Mouse (Mus musculus) neural tube, embryonic 10.5 days (tissue): Measurements from ENCODE around the gene Cdx4.
A peak's percentile ranks its signal among the peaks of the same experiment; 100 is the strongest.

Experiments
- DNase-seq: peaks from one replicate; pipeline ENCODE4 v3.0.0-alpha.2; 2017; ENCODE audit warnings: low spot score; ENCODE audit errors: extremely low spot score

Cdx4 gene

DNA sequence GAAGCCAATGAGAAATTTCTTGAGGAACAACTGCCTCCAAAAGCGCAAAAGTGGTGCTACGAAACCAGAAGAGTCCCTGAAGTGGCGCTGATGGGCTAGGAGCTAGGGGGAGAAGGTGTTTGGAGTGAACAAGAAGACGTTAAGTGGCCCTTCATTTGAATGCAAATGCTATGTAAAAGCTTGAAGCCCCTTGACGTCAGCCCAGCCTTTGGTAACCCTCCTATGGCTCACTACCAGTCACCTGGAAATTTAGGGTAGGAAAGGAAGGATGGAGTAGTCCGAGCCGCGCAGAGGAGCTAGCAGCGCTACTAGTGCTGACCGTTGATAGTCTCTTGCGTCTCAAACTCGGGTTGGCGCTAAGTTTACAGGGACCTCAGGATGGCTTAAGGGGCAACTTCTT is at the start of gene Cdx4:
TSS of gene Cdx4 (plus strand) at position 253 of the 400 bp plus-strand sequence.
- peak; percentile 12 for DNase-seq

DNA sequence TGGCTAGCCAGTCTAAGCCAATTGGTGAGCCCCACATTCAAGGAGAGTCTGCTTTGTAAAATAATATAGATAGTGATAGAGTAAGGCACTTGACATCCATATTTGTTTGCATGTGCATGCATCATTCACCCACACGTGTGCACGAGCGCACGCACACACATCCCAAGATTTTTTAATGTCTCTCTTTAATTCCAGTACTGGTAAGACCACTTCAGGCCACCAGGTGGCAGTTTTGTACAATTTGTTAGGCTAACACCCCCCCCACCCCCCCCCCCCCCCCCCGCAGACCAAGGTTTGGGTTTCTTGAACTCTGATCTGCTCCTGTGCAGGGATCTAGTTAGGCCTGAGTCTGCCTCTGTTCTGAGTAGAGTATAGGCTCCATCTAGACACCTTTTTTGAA is 46.9 kb upstream of the Cdx4 start:
- no peak for DNase-seq

DNA sequence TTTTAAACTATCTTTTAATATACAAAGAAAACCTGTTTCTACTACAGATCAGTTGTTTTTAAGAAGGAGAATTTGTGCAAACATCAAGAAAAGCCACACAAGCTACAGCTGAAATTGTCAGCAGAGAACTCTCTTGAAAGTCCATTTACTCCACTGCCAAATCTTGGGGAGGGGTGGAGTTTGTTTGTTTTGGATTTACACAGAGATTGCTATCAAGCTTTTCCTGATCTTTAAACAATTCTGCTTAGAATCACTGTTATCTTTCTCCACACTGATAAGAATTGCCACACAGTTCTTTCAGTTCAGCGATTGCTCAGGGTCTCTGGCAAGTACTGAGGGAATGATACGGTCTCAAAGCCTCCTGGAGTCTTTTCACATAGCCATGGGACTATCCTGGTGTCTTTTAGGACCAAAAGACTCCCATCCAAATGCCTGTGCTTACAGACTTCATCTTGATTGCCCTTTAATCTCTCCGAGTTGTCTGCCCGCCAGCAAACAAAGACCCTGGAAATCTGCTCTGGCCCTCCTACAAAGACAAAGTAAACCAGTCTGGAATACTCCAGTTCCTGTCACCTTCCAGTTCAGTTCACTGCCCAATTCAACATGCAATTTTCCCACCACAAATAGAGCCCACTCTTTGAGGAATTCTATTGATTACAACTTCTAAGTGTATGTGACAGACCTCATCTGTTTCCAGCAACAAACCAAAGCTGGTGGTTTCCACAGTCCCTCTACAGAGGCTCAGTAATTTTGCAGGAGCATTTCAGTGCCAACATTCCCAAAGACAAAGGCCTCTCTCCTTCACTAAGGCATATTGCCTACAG is 34.1 kb upstream of the Cdx4 start:
- DNase-seq: peak; percentile 12

DNA sequence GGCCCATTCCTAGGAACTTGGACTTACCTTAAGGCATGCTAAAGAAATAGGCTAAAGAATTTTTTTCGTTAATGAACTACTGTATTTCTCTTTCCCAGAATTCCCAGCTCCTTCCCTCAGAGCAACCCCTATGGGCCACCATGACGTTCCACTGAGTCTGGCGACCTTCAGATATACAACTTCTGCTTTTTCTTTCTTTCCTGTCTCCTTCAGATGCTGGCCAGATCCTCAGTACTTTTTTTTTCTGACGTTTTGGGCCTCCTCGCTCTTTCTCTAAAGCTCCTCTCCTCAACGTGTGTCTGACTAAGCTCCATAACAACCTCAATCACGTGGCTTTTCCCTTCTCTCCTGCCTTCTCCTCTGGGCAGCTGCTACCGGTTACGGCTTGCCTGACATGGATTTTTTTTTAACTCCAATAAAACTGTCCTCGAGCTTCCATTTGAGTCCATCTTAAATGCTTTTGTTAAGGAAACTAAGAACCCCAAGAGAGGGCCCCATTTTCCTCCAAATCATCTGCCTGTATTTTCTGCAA is 33.3 kb upstream of the Cdx4 start:
- peak; percentile 12 for DNase-seq

DNA sequence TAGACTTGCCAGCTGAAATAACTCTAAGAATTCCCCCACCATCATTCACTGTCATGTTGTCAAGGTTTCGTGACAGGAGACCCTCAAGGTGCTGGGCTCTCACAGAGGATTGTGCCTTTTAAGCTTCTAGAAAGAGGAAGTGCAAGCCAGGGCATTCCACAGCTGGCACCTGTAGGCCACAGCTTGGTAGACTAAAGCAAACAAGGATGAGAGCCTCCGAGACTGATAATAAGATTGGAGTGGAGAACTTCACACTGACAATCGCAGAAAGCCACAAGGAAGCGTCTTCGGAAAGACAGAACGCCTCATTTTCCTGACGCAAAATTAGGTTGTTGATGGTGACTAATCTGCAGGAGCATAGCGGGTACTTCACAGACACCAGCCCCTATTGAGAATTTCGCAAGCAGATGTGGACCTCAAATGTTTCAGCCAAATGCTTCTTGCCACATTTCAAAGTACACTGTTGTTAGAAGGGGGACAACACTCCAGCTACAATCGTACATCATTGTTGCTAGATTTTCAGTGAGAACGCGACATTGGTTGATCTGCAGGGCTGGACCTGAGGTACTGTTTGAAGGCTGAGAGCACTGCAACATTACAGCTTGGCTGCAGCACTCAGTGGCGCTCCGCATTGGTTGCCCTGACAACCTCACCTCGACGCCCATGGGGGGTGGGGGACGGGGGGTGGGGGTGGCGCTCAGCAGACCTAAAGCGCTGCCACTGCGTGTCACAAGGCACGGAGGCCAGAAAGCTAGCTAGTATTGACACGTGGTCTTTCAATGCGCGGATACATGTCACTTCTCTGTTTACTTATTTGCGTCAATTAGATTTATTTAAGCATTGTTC is 32.5 kb upstream of the Cdx4 start:
- peak; percentile 30 for DNase-seq

DNA sequence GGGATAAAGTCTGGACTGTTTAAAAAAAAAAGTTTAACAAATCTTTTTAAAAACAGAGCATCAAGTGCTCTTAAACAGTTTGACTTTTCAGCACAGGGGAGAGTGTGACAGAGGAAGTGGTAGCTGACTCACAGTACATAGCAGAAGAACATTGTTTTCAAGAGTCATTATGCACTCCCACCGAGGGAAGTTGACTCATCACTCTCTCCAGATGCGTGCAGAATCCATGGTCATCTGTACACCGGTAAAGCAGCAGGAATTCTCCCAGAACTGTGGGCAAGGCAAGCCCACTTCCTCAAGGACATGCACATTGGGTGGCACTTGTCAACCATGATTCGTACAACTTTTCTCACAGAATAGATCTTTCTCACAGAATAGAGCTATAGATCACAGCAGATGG is 22.3 kb upstream of the Cdx4 start:
- DNase-seq: no peak

DNA sequence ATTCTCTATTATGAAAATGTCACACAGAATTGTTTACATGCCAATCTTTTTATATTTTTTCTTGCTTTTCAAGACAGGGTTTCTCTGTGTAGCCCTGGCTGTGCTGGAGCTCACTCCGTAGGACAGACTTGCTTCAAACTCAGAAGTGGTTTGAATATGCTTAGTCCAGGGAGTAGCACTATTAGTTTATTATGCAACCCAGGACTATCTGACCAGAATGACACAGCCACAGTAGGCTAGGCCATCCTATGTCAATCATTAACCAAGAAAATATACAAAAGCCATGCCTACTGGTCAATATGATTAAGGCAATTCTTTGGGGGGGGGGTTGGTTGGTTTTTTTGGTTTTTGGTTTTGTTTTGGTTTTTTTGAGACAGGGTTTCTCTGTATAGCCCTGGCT is 12.9 kb upstream of the Cdx4 start:
- DNase-seq: no peak

DNA sequence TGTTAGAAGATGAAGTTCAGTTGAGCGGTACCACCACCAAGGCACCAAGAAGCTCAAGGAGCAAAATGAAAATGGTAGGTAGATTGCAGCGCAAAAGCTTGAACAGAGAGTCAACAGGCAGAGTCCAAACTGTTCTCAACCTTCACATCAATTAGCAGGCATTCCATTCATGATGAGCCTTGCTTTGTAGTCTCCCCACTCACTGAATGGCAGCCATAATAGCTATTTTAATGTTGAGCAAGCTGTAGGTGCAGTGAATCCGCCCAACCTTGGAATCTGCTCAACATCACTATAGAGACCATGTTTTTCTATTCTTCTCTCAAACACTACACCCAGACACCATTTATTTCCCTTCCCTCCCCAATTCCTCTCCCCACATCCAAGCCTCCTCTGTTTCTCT is 9.5 kb upstream of the Cdx4 start:
- DNase-seq: no peak

DNA sequence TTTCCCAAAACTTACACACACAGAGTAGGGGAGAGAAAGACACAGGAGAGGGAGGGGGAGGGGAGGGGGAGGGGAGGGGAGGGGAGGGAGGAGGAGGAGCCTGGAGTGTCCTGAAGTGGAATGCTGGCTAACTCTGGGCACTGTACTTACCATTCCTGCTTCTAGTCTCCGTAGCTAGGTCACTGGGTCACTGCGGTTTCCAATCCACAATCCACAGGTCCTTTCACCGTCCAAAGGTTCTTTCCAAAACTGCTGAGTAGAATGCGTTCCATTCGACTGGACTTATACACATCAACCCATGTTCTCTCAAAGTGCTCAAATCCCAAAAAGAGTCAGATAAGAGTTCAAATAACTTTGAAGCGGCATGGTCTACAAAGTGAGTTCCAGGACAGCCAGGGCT is 7.1 kb upstream of the Cdx4 start:
- DNase-seq: no peak

DNA sequence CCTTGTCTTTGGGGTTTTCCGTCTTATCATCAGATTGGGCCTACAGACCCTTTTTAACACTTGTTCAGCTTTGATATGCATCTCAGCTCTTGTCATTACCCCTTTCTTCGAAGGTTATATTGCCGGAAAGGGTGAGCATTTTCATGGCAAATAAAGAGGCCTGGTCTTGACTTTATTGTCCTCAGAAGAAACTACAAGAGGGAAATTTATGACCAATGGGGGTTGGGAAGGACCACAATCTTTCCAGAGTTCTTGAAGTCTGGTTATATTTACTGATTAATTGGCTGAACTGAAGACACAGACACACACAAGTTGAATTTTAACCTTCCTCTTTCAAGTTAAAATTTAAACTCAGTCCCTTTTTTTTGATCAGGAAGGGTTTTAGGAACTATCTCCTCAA is 4.7 kb downstream of the Cdx4 start:
- no peak for DNase-seq

DNA sequence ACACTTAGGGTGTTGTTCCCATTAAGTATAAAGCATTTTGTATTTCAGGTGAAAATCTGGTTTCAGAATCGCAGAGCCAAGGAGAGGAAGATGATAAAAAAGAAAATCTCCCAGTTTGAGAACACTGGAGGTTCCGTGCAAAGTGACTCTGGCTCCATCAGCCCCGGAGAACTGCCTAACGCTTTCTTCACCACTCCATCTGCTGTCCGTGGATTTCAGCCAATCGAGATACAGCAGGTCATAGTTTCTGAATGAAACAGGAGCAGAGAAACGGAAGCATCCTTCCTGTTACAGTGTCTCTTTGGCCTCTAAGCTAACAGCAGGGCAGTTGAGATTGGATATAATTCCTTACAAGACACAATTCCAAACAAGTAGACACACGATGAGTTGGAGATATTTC is 8.2 kb downstream of the Cdx4 start:
- DNase-seq: no peak

DNA sequence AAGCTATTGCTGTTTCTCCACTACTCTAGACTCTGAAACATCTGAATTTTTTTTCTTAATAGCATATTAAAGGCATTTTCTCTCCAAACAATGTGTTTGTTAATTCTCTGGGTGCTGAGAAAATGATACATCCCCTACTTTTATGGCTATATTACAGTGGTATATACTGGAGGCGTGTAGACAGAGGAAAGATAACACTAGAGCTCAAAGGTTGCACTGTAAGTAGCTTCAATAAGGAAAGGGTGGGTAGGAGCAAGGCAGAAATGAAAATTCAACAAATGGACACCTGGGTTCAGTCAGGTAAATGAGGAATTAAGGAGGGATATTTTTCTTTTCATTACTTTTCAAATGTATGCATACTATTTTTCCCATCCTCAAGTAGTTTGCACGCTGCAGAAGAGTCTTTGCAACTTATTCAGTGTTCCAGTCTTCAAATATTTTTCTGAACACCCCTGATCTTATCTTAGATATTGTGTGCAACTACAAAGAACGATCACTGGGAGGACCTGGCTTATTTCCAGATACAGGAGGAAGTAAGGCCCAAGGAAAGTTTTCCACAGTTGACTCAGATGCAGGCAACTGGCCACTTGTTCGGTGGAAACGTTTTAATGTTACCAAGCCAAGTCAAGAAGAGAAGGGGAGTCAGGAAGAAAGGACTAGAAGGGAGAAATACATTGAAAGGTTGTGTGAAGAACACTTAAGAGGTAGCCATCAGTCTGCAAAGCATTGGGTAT is 10.1 kb downstream of the Cdx4 start:
- DNase-seq: no peak

DNA sequence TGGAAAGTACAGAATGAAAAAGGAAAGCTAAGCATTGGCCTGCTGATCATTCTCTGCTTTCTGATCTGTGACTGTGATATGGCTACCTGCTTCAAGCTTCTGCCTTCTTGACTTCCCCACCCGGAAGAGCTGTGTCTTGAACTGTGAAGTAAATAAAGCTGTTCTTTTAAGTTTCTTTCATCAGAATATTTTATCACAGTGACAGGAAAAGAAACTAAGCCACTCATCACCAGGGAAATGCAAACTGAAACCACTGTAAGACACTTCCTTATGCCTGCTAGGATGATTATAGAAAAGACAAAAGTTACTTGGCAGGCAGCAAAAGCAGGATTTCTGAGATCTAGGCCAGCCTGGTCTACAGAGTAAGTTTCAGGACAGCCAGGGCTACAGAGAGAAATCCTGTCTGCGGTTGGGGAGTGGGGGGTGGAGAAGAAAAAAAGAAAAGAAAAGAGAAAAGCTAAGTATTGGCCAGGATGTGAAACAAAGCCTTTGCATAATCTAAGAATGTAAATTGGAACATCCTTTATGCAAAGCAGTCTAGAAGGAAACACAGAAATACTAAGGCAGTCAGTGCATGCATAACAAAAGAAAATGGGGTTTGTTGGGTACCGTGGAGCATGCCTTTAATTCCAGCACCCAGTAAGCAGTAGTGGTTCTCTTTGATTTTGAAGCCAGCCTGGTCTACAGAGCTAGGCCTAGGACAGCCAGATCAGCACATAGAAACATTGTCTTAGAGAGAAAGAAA is 20.3 kb downstream of the Cdx4 start:
- DNase-seq: no peak

DNA sequence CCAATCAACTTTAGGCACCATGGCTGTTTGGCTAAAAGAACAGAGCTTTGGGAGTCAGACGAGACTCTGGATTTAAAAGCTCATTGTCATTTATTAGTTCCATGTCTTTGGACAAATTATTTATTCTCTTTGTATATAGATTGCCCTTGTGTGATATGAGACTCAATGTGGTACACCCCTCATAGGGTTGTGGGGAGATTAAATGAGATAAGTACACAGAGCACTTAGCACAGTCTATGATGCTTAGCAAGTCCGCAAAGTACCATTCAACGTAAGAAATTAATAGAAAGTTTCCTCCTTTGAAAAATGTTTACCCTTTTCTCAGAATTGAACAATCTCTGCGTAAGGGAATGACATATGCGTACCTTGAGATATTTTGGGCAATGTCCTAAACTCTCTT is 34.6 kb downstream of the Cdx4 start:
- no peak for DNase-seq

DNA sequence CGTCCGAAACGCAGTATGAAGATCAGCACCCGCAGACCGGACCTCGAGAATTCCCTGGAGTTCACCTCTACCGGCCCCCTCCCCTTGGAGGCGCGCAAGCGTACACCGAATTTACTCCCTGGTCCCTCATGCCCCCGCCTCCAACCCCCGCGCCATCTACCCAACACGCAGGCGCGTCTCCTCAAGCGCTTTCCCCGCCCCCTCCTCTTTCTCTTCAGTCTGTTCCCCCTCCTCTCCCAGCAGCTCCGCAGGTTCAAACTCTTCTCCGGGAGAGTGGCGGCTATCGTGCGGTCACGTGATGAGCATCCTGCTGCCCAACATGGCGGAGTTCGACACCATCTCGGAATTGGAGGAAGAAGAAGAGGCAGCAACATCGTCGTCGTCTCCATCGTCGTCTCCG is 35.1 kb downstream of the Cdx4 start, which contains the start of gene Chic1:
TSS of gene Chic1 (plus strand) at position 190 of the 400 bp plus-strand sequence.
- peak; percentile 63 for DNase-seq

DNA sequence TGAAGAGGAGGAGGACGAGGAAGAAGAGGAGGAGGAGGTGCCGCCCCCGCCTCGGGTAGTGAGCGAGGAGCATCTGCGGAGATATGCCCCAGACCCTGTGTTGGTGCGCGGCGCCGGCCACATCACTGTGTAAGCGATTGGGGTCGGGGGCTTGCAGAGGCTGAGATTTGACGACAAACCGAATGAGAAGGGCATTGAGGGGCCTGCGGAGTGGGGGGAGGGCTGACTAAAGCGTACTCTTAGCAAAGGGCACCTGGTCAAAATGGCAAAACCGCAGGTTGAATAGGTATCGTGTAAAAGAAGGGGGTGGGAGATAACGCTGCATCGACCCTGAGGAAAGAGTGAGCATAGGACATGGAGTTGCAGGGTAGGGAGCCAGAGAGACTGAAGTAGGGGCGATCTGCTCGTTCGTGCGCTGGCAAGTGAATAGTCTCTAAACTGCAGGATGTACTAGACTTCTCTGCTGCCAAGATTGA is 35.6 kb downstream of the Cdx4 start:
- DNase-seq: no peak

DNA sequence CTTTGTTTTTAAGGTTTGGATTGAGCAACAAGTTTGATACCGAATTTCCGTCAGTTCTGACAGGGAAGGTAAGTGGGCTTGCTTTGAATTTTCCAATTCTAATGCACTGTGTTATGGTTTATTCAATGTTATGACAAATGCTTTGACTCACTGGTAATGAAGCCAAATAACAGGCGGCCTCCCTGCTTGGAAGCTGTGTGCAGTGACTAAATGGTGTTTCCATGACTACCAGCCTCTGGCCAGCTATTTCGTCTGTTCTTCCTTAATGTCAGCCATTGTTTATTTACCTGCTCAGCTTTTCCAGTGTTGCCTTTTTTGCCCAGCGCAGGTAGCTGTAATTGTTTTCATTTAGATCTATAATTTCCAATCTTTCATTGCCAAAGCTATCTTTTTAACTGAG is 45.0 kb downstream of the Cdx4 start:
- no peak for DNase-seq

DNA sequence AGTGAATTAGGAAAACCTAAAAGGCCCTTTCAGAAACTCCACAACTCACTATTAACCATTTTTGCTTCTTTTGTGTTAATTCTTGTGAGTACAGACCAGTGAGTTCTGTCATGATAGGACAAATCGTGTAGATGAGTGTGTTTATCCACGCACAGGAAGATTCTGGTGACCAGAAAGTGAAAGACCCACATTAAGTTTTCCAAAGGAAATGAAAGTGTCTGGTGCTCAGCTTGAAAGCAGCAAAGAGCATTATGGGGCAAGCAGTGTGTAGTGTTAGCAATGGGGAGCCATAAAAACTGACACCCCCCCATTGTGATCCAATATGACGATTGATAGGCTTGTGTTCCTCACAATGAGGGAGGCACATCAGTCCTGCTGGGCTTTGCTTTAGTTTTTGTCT is 47.5 kb downstream of the Cdx4 start:
- DNase-seq: no peak

DNA sequence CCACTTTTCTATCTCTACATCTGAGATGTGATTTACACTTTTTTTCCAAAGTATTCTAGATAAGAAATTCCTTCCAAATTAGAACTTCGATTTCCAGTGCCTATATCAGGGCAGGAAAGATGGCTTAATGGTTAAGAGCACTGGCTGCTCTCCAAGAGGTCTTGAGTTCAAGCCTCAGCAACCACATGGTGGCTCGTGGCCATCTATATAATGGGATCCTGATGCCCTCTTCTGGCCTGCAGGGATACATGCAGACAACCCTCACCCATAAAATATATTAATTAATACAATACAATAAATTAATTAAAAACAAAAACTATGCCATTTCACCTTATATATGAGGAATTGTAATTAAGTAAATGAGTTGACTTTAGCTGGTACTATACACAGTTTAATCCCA is 50.0 kb downstream of the Cdx4 start:
- no peak for DNase-seq

DNA sequence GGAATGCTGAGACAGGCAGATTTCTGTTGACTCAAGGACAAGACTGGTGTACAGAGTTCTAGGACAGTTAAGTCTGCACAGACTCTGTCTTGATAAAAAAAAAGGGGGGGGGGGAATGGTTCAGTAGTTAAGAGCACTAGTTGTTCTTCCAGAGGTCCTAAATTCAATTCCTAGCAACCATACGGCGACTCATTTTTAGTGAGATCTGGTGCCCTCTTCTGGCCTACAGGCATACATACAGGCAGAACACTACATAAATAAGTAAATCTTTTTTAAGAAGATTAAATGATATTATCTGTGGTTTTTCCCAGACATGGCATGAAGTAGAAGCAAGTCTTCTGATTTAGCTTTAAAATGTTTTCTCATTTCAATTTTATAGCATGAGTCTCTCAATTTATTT is 50.4 kb downstream of the Cdx4 start:
- no peak for DNase-seq

DNA sequence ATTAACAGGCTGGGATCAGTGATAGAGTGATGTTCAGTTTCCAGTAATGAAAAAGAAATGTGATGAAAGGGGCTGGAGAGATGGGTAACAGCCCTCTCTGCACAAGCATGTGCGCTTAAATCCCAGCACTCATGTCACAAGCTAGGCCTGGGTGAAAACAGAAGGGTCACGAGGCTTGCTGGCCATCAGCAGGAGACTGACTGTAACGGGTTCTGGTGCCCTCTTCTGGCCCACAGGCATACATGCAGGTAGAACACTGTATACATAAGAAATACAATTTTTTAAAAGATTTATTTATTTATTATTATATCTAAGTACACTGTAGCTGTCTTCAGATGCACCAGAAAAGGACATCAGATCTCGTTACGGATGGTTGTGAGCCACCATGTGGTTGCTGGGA is 53.1 kb downstream of the Cdx4 start:
- no peak for DNase-seq
